Mouse (Mus musculus) MEL (cell line): ENCODE measurements around the gene Cntnap2.

Source experiments
- CTCF ChIP-seq, 3 experiments: IDR thresholded peaks in 2 of 3; conservative IDR thresholded peaks in 1 of 3; 2 replicates each; pipeline ENCODE4 v1.5.1; 2011 to 2012; ENCODE audit warnings: low read length in 3 of 3, low read depth in 2 of 3, mild to moderate bottlenecking in 2 of 3, improper control_type of control experiment in 1 of 3, inconsistent platforms in 1 of 3, mixed read lengths in 1 of 3, moderate library complexity in 1 of 3; ENCODE audit not compliant: control insufficient read depth in 1 of 3, insufficient read depth in 1 of 3, poor library complexity in 1 of 3, severe bottlenecking in 1 of 3
- KAT2A ChIP-seq: conservative IDR thresholded peaks from 2 replicates; pipeline ENCODE4 v1.6.1; 2012; ENCODE audit warnings: low read depth, low read length, improper control_type of control experiment, inconsistent platforms
- POLR2A ChIP-seq, 2 experiments: IDR thresholded peaks; 2 replicates each; pipeline ENCODE4 v1.6.1; 2011 to 2012; ENCODE audit warnings: low read length in 2 of 2, mild to moderate bottlenecking in 2 of 2, control low read depth in 1 of 2, improper control_type of control experiment in 1 of 2, low read depth in 1 of 2, moderate library complexity in 1 of 2; ENCODE audit not compliant: control insufficient read depth in 1 of 2, insufficient read depth in 1 of 2, poor library complexity in 1 of 2
- POLR2AphosphoS2 ChIP-seq: IDR thresholded peaks from 2 replicates; pipeline ENCODE4 v1.6.1; 2011; ENCODE audit warnings: low read length, improper control_type of control experiment
- POLR2AphosphoS5 ChIP-seq: IDR thresholded peaks from 2 replicates; pipeline ENCODE4 v1.6.1; 2012; ENCODE audit warnings: low read depth, borderline replicate concordance, mild to moderate bottlenecking, inconsistent platforms, low read length, moderate library complexity, mixed read lengths
- RAD21 ChIP-seq: IDR thresholded peaks from 2 replicates; pipeline ENCODE4 v1.6.1; 2011; ENCODE audit warnings: mild to moderate bottlenecking, low read depth, low read length, improper control_type of control experiment
- USF2 ChIP-seq, 2 experiments: IDR thresholded peaks; 2 replicates each; pipeline ENCODE4 v1.6.1; 2011 to 2012; ENCODE audit warnings: improper control_type of control experiment in 2 of 2, low read length in 2 of 2, borderline replicate concordance in 1 of 2, inconsistent platforms in 1 of 2, low read depth in 1 of 2, mild to moderate bottlenecking in 1 of 2; ENCODE audit not compliant: insufficient read depth in 1 of 2
- ZC3H11A ChIP-seq: IDR thresholded peaks from 2 replicates; pipeline ENCODE4 v1.6.1; 2012; ENCODE audit warnings: low read depth, mild to moderate bottlenecking, inconsistent platforms, low read length, improper control_type of control experiment
- ZKSCAN1 ChIP-seq: IDR thresholded peaks from 2 replicates; pipeline ENCODE4 v1.6.1; 2012; ENCODE audit warnings: low read depth, mild to moderate bottlenecking, inconsistent platforms, low read length, improper control_type of control experiment, moderate library complexity

GRCm38 (mm10) chr6:46033108-46033507, 974.0 kb downstream of the Cntnap2 start:
- TF ChIP-seq POLR2A (IDR thresholded peaks at IDR 0.05; ENCODE audit: control insufficient read depth in 1 of 2, insufficient read depth in 1 of 2, low read depth in 1 of 2, low read length in 2 of 2, poor library complexity in 1 of 2) (no peak), ZKSCAN1 (no peak), USF2 (IDR thresholded peaks at IDR 0.05; ENCODE audit: borderline replicate concordance in 1 of 2, insufficient read depth in 1 of 2, low read depth in 1 of 2, low read length in 2 of 2) (no peak), POLR2AphosphoS5 (no peak), CTCF (IDR thresholded peaks at IDR 0.05 in 2 of 3, conservative IDR thresholded peaks at IDR 0.05 in 1 of 3; ENCODE audit: control insufficient read depth in 1 of 3, insufficient read depth in 1 of 3, low read depth in 2 of 3, low read length in 3 of 3, poor library complexity in 1 of 3, severe bottlenecking in 1 of 3) (no peak), RAD21 (no peak), ZC3H11A (no peak), KAT2A (no peak), POLR2AphosphoS2 (no peak)
